Mouse (Mus musculus) liver, embryonic 14.5 days (tissue): ENCODE results near the gene Lrp1.

Source experiments
- CTCF ChIP-seq: IDR thresholded peaks from 2 replicates; pipeline ENCODE4 v1.5.1; 2016; ENCODE audit warnings: antibody characterized with exemption, low read depth, control low read depth
- EP300 ChIP-seq: IDR thresholded peaks from 2 replicates; pipeline ENCODE4 v1.6.1; 2016; ENCODE audit warnings: antibody characterized with exemption, low read depth

DNA sequence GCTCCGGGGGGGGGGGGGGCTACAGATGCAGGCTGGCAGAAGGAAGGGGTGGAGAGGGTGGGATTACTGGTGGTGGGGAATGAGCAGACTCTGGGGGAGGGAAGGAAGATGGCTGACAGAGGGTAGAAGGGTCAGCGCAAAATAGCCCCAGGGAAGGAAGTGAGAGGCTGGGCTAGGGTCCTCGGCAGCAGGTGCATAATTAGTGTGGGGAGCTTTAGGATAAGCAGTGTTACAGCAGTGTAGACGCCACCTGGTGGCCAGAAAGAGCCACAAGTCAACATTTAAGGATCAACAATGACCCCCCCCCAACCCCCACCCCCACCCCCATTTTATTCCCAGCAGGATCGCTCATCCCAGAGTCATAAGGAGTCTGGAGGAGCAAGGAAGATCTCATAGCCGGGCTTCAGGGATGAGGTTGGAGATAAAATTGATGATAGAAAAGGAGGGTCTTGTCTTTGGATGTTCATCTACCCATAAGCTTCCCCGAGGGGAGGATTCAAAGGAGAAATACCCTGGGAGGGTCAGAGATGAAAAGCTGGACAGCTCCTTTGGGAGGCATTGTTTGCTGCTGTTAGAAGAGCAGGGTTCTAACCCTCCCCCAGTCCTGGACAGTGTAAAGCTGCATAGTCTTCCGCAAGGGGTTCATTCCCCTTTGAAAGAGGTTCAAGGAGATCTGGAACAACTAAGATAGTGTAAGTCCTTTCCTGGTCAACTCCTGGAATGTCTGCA lies 84.2 kb downstream of the Lrp1 start:
- TF ChIP-seq CTCF: peak; percentile 50
- no peak for TF ChIP-seq EP300
